Mouse (Mus musculus) midbrain, embryonic 13.5 days (tissue): ENCODE measurements around the gene Pctp. TPM values are rescaled to one million over a fixed set of nuclear protein-coding genes. Genes with fewer than 3 reads are reported as not detected.

Experiments used
- ATAC-seq: fragments of 200-750 bp; cut with Nextera tagmentation; 2 replicates; pipeline ENCODE4 v1.8.0; 2017; ENCODE audit warnings: mild to moderate bottlenecking, moderate TSS enrichment, moderate library complexity
- H3K27ac ChIP-seq: fragments of 300-500 bp; sonication (generic); 2 replicates; pipeline ENCODE4 v1.5.1; 2015; ENCODE audit warnings: inconsistent platforms, mild to moderate bottlenecking, moderate library complexity
- H3K27me3 ChIP-seq: fragments of 300-500 bp; sonication (generic); 2 replicates; pipeline ENCODE4 v1.6.1; 2015; ENCODE audit warnings: mild to moderate bottlenecking, inconsistent platforms
- H3K36me3 ChIP-seq: fragments of 300-500 bp; sonication (generic); 2 replicates; pipeline ENCODE4 v1.6.1; 2015; ENCODE audit warnings: mild to moderate bottlenecking, inconsistent platforms
- H3K4me1 ChIP-seq: fragments of 300-500 bp; sonication (generic); replicated peaks from 2 replicates; pipeline ENCODE4 v1.6.1; 2015; ENCODE audit warnings: inconsistent platforms
- H3K4me2 ChIP-seq: fragments of 300-500 bp; sonication (generic); replicated peaks from 2 replicates; pipeline ENCODE4 v1.6.1; 2015; ENCODE audit warnings: moderate library complexity, mild to moderate bottlenecking, inconsistent platforms
- H3K4me3 ChIP-seq: fragments of 300-500 bp; sonication (generic); replicated peaks from 2 replicates; pipeline ENCODE4 v1.5.1; 2015; ENCODE audit warnings: mild to moderate bottlenecking, inconsistent platforms
- H3K9ac ChIP-seq: fragments of 300-500 bp; sonication (generic); replicated peaks from 2 replicates; pipeline ENCODE4 v1.6.1; 2015; ENCODE audit warnings: mild to moderate bottlenecking, inconsistent platforms
- H3K9me3 ChIP-seq: fragments of 300-500 bp; sonication (generic); 2 replicates; pipeline ENCODE4 v1.6.1; 2016; ENCODE audit warnings: mild to moderate bottlenecking, inconsistent platforms
- whole genome bisulfite sequencing: fragments of 180-500 bp; shearing (Covaris S2); methylation state at CpG from one replicate; pipeline ENCODE4 v1.1.7; 2015; 5-methylcytosine and 5-hydroxymethylcytosine counted together
- polyA plus RNA-seq: library from polyadenylated mRNA; unstranded; fragments of >200 nt; fragmentation: Nextera tagmentation; extraction: Ambion mirVana; gene quantifications from 2 replicates; pipeline ENCODE4 v1.2.1, GENCODE M21; 2015

Gene Pctp
- polyA plus RNA-seq, 1 experiment from 2014 or later, result 2.6 TPM

DNA sequence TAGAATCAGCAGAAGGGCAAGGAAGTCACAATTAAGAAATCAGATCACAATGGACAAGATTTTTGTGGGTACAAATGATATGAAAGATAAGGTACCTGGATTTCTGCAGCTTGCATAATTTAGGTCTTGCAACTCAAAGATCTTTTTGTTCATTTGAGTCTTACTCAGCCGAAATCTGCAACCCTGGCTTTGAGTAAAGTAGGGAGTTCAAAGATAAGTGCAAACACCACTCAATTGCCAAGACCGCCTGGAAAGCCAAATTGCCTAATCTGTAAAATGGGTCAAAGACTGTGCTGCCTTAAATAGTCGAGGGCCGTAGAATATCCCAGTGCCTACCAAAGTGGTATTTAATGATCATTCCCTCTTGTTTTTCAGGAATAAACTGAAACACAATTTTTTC, 692 bp upstream of the Pctp start:
- H3K36me3 ChIP-seq, result no peaks in the 10 kb centered on the region
- WGBS, result 94% methylated on average over 4 of the region's 4 CpGs
- no peaks in the 10 kb centered on the region for H3K9me3 ChIP-seq

GRCm38 (mm10) chr11:90002987-90003348, 274 bp upstream of the Pctp start:
- H3K9ac ChIP-seq, result peak overlapping the region; percentile 65
- H3K27ac ChIP-seq, result no peak overlapping the region
- peak overlapping the region; percentile 49 for H3K4me3 ChIP-seq
- peak; percentile 58; the same call in 1 of the 2 replicates for ATAC-seq
- no peaks in the 10 kb centered on the region for H3K36me3 ChIP-seq
- 10% methylated on average over 8 of the region's 8 CpGs for WGBS
- H3K9me3 ChIP-seq, result no peaks in the 10 kb centered on the region
- peak overlapping the region; percentile 75 for H3K4me2 ChIP-seq
- H3K4me1 ChIP-seq, result peaks cover 6% of the 10 kb centered on the region
- no peaks in the 10 kb centered on the region; the same call in 1 of the 2 replicates for H3K27me3 ChIP-seq

More for the DNA sequence above, 692 bp upstream of the Pctp start:
- Histone ChIP-seq H3K4me1 (peaks cover 6% of the 10 kb centered on the region), H3K4me3 (no peak overlapping the region), H3K4me2 (no peak overlapping the region), H3K27me3 (no peaks in the 10 kb centered on the region; the same call in 1 of the 2 replicates), H3K27ac (no peak overlapping the region), H3K9ac (no peak overlapping the region)
- no peak for ATAC-seq

DNA sequence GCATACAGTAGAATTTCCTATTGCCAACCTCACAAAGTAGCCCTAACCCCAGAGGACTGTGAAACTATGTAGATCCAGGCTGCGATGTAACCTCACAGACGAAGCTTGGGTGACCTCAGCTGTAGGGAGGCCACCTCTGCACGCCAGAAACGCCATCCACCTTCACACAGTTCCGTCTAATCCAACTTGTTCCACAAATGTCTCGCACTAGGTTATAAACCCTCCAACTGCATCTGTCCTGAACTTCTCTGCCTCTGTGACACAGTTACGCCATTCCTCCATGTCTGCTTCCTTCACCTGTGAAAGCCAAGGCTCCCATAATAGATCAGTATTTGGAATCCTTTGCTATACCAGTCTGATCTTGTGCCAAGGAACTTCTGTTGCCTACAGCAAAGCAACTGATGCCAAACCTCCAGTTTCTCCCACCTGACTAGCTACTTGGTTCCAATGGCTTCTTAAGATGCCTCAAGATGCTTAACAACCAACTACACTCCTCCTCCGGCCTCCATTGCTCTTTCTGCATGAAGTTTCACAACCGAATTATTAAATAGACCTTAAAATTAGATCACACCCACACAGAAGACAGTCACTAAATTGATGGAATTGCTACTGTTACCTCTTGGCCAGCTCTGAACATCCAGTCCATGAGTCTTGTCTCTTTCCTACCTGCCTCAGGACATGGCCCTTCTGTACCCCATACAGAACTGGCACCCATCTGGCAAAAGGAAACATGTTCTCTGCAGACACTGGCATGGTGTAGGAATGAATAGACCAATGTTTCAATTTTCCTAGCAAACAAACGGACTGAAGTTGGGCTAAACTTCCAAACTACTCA, 1.1 kb downstream of the Pctp start:
- no peak overlapping the region for H3K27ac ChIP-seq
- 87% methylated on average over 10 of the region's 10 CpGs for WGBS
- peaks cover 6% of the 10 kb centered on the region for H3K4me1 ChIP-seq
- ATAC-seq, result no peak
- H3K27me3 ChIP-seq, result no peaks in the 10 kb centered on the region; the same call in 1 of the 2 replicates
- no peak overlapping the region for H3K4me3 ChIP-seq
- H3K9me3 ChIP-seq, result no peaks in the 10 kb centered on the region
- H3K9ac ChIP-seq, result no peak overlapping the region
- H3K4me2 ChIP-seq, result peak overlapping the region; percentile 75; the same call in 1 of the 2 replicates
- H3K36me3 ChIP-seq, result no peaks in the 10 kb centered on the region

DNA sequence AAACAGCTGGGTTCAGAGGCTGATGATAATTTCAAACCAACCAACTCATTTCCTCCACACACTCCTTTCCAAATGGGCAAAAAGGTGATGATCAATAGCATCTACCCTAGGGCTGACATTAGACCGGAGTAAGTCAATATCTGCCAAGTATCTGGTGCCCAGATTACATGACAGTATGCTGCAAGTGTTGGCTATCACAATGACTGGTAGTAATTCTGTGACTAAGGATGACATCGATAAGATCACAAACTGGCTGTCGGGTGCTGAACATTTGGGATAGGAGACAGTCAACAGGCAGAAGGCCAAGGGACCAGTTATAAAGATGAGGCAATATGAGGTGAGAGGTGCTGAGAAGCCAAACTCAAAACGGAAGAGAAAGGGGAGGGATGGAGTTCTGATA, 2.0 kb downstream of the Pctp start:
- no peak overlapping the region for H3K4me2 ChIP-seq

GRCm38 (mm10) chr11:89998996-89999770, 3.5 kb downstream of the Pctp start:
- Histone ChIP-seq H3K36me3 (no peaks in the 10 kb centered on the region), H3K4me3 (no peak overlapping the region), H3K27me3 (no peaks in the 10 kb centered on the region; the same call in 1 of the 2 replicates), H3K9me3 (no peaks in the 10 kb centered on the region), H3K4me2 (no peak overlapping the region), H3K27ac (no peak overlapping the region), H3K9ac (no peak overlapping the region), H3K4me1 (peaks cover 6% of the 10 kb centered on the region)
- no peak for ATAC-seq
- WGBS, result 91% methylated on average over 18 of the region's 18 CpGs

More for the DNA sequence above, 2.0 kb downstream of the Pctp start:
- Histone ChIP-seq H3K9me3 (no peaks in the 10 kb centered on the region), H3K27ac (no peak overlapping the region), H3K4me1 (peaks cover 6% of the 10 kb centered on the region), H3K4me3 (no peak overlapping the region), H3K9ac (no peak overlapping the region), H3K27me3 (no peaks in the 10 kb centered on the region; the same call in 1 of the 2 replicates), H3K36me3 (no peaks in the 10 kb centered on the region)
- no peak for ATAC-seq
- WGBS, result 92% methylated on average over 4 of the region's 4 CpGs

DNA sequence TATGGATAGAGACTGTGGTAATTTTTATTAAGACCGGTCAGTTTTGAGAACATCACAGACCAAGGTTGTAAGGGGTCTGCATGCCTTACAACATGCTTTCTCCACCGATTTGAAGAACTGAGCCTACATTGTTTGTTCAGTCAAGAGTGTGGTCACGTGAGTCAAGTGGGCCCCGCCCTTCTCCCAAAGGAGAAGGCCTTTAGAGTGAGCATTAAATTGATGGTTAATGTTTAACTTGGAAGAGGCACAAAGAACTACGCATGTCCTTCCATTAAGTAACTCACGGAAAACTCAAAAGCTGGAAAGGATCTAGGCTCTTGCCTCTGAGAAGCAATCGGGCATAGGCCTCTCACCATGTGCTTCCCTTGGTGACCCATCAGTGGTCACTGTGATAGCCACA, 5.8 kb downstream of the Pctp start:
- Histone ChIP-seq H3K9ac (no peak overlapping the region), H3K9me3 (no peaks in the 10 kb centered on the region), H3K27ac (no peak overlapping the region), H3K4me1 (no peaks in the 10 kb centered on the region), H3K27me3 (no peaks in the 10 kb centered on the region; the same call in 1 of the 2 replicates), H3K36me3 (no peaks in the 10 kb centered on the region), H3K4me3 (no peak overlapping the region), H3K4me2 (no peak overlapping the region)
- no peak for ATAC-seq
- WGBS, result 96% methylated on average over 7 of the region's 7 CpGs

- H3K4me2 ChIP-seq, result no peak overlapping the region
- H3K27ac ChIP-seq, result no peak overlapping the region
- no peaks in the 10 kb centered on the region for H3K4me1 ChIP-seq
- H3K9ac ChIP-seq, result no peak overlapping the region
- no peaks in the 10 kb centered on the region for H3K36me3 ChIP-seq
- no peak for ATAC-seq
- H3K4me3 ChIP-seq, result no peak overlapping the region
- WGBS, result 89% methylated on average over 4 of the region's 4 CpGs
- H3K27me3 ChIP-seq, result no peaks in the 10 kb centered on the region
- H3K9me3 ChIP-seq, result no peaks in the 10 kb centered on the region
Measured at GRCm38 (mm10) chr11:89996406-89996805, 6.3 kb downstream of the Pctp start.

- no peak overlapping the region for H3K4me2 ChIP-seq
- ATAC-seq, result no peak
- no peaks in the 10 kb centered on the region for H3K27me3 ChIP-seq
- H3K36me3 ChIP-seq, result no peaks in the 10 kb centered on the region
- WGBS, result 88% methylated on average over 5 of the region's 5 CpGs
- no peaks in the 10 kb centered on the region for H3K4me1 ChIP-seq
- no peak overlapping the region for H3K27ac ChIP-seq
- no peak overlapping the region for H3K4me3 ChIP-seq
- no peaks in the 10 kb centered on the region for H3K9me3 ChIP-seq
- no peak overlapping the region for H3K9ac ChIP-seq
Measured at GRCm38 (mm10) chr11:89995596-89995995, 7.1 kb downstream of the Pctp start.

DNA sequence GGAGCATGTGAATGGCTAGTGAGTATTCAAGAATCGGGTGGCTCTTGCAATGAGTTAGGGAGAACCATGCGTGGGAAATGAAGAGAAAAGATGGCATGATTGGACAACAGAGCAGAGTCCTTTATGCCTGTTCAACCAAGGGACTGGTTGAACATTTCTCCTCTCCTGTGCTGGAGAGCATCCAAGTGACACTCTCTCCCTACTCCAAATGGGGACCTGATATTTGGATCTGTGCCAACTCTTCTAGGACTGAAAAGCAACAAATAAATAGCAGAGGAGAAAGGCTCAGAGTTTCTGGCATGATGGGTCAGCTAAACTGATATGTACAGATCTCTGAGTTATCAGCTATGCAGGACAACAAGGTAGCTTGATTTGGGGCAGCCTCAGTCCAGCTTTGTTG, 8.0 kb downstream of the Pctp start:
- no peaks in the 10 kb centered on the region for H3K36me3 ChIP-seq
- no peaks in the 10 kb centered on the region for H3K4me1 ChIP-seq
- WGBS, result 96% methylated on average over 2 of the region's 2 CpGs
- no peak overlapping the region for H3K4me3 ChIP-seq
- H3K9me3 ChIP-seq, result no peaks in the 10 kb centered on the region
- H3K4me2 ChIP-seq, result no peak overlapping the region
- no peak for ATAC-seq
- H3K27me3 ChIP-seq, result no peaks in the 10 kb centered on the region
- no peak overlapping the region for H3K27ac ChIP-seq
- no peak overlapping the region for H3K9ac ChIP-seq

- Histone ChIP-seq H3K4me3 (no peak overlapping the region), H3K36me3 (no peaks in the 10 kb centered on the region), H3K9me3 (no peaks in the 10 kb centered on the region), H3K27ac (no peak overlapping the region), H3K27me3 (no peaks in the 10 kb centered on the region), H3K4me1 (no peaks in the 10 kb centered on the region), H3K4me2 (no peak overlapping the region), H3K9ac (no peak overlapping the region)
- ATAC-seq, result no peak
Measured at GRCm38 (mm10) chr11:89991661-89992060, 11.0 kb downstream of the Pctp start.

DNA sequence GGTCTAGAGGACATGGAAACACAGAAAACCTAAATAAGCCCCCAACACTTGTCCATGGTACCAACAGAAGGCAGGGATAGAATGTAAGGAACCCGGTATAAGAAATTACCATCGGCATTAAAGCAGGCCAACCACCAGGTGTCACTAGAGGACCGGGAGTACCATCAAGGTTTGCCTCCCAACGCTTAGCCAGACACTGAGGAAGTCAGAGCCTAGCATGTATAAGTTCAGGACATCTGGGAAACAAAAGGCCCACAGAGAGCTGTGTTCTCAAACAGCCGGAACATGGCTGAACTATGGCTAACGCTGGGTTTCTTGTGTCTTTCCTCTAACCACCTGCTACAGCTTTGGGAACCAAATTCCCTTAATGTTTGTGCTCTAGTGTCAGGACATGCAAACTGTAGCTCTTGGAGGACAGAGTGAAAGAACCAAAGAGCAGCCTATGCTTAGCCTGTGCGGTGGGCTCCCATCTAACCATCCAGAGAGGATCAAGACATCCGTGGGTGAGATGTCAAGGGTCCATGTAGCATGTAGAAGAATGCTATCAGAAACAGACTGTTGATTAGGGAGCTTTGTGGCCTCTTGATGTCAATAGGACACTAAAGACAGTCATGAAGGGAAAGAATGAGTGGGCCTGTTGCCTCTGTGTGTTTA, 13.6 kb downstream of the Pctp start:
- H3K9ac ChIP-seq, result no peak overlapping the region
- WGBS, result 21% methylated on average over 8 of the region's 8 CpGs

DNA sequence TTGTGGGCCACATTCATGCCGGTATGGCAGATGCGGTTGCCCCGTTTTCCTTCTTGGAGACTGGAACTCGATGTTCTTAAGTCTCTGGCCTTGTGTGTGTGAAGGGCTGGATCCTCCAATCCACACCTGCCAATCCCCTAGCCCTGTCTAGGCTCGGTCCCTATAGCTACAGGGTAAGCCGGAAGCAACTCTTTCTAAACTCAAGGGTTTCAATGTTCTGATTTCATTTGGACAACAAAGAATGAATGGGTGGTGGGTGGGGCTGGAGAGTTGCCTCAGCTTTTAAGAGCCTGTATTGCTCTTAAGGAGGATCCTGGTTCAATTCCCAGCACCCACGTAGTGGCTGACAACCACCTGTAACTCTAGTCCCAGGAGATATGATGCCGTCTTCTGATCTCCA, 16.2 kb downstream of the Pctp start:
- H3K4me1 ChIP-seq, result 0 out of 2 replicates have a peak, but pooled peaks cover 5% of the 10 kb centered on the region
- H3K4me2 ChIP-seq, result no peak overlapping the region
- H3K9ac ChIP-seq, result no peak overlapping the region
- no peak for ATAC-seq
- no peaks in the 10 kb centered on the region for H3K9me3 ChIP-seq
- no peaks in the 10 kb centered on the region for H3K27me3 ChIP-seq
- WGBS, result 86% methylated on average over 8 of the region's 8 CpGs
- H3K4me3 ChIP-seq, result no peak overlapping the region
- no peak overlapping the region for H3K27ac ChIP-seq
- no peaks in the 10 kb centered on the region for H3K36me3 ChIP-seq

More for the DNA sequence above, 13.6 kb downstream of the Pctp start:
- Histone ChIP-seq H3K4me2 (no peak overlapping the region), H3K4me3 (no peak overlapping the region), H3K36me3 (no peaks in the 10 kb centered on the region), H3K27me3 (no peaks in the 10 kb centered on the region), H3K9me3 (no peaks in the 10 kb centered on the region), H3K27ac (no peak overlapping the region), H3K4me1 (0 out of 2 replicates have a peak, but pooled peaks cover 5% of the 10 kb centered on the region)
- peak; percentile 75 for ATAC-seq
